In genomic region chr12:32936246-32936946, GRCm38 (mm10) we compare ENCODE assay signal across 22 mouse cellular contexts. TPM values are rescaled to one million over a fixed set of nuclear protein-coding genes. Genes with fewer than 3 reads are reported as not detected.
A peak's percentile ranks its signal among the peaks of the same experiment; 100 is the strongest.
DNase-seq lines count a peak whose midpoint lies in the region; ATAC-seq and TF ChIP-seq lines count a peak whose summit lies in the region.
"Had no signal": no experiment of that assay in that cellular context is flagged by ENCODE, and none has a peak within 500 bp of the region (broad histone marks: within the 10 kb centered on the region; RNA-seq: fewer than 3 reads in every experiment).

No protein-coding gene starts in this region.

- no peak for TF ChIP-seq EP300 in lung, postnatal 0 days (IDR thresholded peaks at IDR 0.05)

- no peaks in the 10 kb centered on the region for H3K79me2 ChIP-seq in liver, adult 2 months (ENCODE audit: control insufficient read depth, insufficient read depth, low read length)

- H3K27ac ChIP-seq in liver, adult 2 months (replicated peaks; ENCODE audit: insufficient read depth, low read depth, low read length): no peak overlapping the region
- H3K27ac ChIP-seq in liver, embryonic 12.5 days: no peak overlapping the region
- H3K27ac ChIP-seq in lung, postnatal 0 days (ENCODE audit: low read length): no peak overlapping the region
- H3K27ac ChIP-seq in stomach, embryonic 16.5 days (ENCODE audit: low read length): peak overlapping the region; percentile 56; the same call in 1 of the 2 replicates
- H3K27ac ChIP-seq: forebrain, embryonic 13.5 days; heart, embryonic 15.5 days; hindbrain, embryonic 14.5 days; layer of hippocampus, adult 2 months; limb, embryonic 10.5 days; liver, embryonic 13.5 days; neural tube, embryonic 15.5 days had no signal

- H3K9ac ChIP-seq in liver, adult 2 months (ENCODE audit: low read depth, low read length): no peak overlapping the region
- H3K9ac ChIP-seq in liver, embryonic 12.5 days: no peak overlapping the region
- no peak overlapping the region for H3K9ac ChIP-seq in lung, postnatal 0 days (replicated peaks; ENCODE audit: low read depth)
- H3K9ac ChIP-seq in stomach, embryonic 16.5 days (ENCODE audit: low read length): no peak overlapping the region
- H3K9ac ChIP-seq: forebrain, embryonic 13.5 days; heart, embryonic 15.5 days; hindbrain, embryonic 14.5 days; liver, embryonic 13.5 days; neural tube, embryonic 15.5 days had no signal

- H3K4me2 ChIP-seq in liver, embryonic 12.5 days: no peak overlapping the region
- H3K4me2 ChIP-seq in lung, postnatal 0 days (replicated peaks; ENCODE audit: low read depth, low read length): no peak overlapping the region
- H3K4me2 ChIP-seq in stomach, embryonic 16.5 days (ENCODE audit: low read depth, low read length): no peak overlapping the region
- H3K4me2 ChIP-seq: forebrain, embryonic 13.5 days; heart, embryonic 15.5 days; hindbrain, embryonic 14.5 days; liver, embryonic 13.5 days; midbrain, embryonic 11.5 days; neural tube, embryonic 15.5 days had no signal

- ATAC-seq in liver, embryonic 12.5 days: no peak
- no peak for ATAC-seq in lung, postnatal 0 days
- peak; percentile 60; the same call in 1 of the 2 replicates for ATAC-seq in stomach, embryonic 16.5 days (ENCODE audit: insufficient read depth, low FRiP score)
- ATAC-seq: activated CD4-positive, CD25-positive, alpha-beta regulatory T cell, adult 4 months; forebrain, embryonic 13.5 days; inflammation-experienced regulatory T-cells, adult 6 months had no signal

- 43% methylated on average over 4 of the region's 4 CpGs for WGBS in liver, adult 2 months
- WGBS in liver, embryonic 12.5 days (ENCODE audit: insufficient replicate concordance): 59% methylated on average over 4 of the region's 4 CpGs
- WGBS in lung, postnatal 0 days: 51% methylated on average over 4 of the region's 4 CpGs
- WGBS in stomach, embryonic 16.5 days: 68% methylated on average over 4 of the region's 4 CpGs

- no peak for TF ChIP-seq CTCF in liver, adult 2 months (IDR thresholded peaks at IDR 0.05; ENCODE audit: low read depth, low read length)
- TF ChIP-seq CTCF in lung, postnatal 0 days (IDR thresholded peaks at IDR 0.05): no peak

- no peaks in the 10 kb centered on the region for H3K4me1 ChIP-seq in liver, adult 2 months (ENCODE audit: control insufficient read depth, insufficient read depth, low read length)
- no peaks in the 10 kb centered on the region for H3K4me1 ChIP-seq in liver, embryonic 12.5 days
- H3K4me1 ChIP-seq in lung, postnatal 0 days (ENCODE audit: insufficient read depth, low read depth, low read length): no peaks in the 10 kb centered on the region
- no peaks in the 10 kb centered on the region for H3K4me1 ChIP-seq in stomach, embryonic 16.5 days (ENCODE audit: control insufficient read depth, insufficient read depth, low read length)
- H3K4me1 ChIP-seq: forebrain, embryonic 13.5 days; heart, embryonic 15.5 days; limb, embryonic 10.5 days; liver, embryonic 13.5 days; neural tube, embryonic 15.5 days had no signal

- no peaks in the 10 kb centered on the region for H3K36me3 ChIP-seq in liver, adult 2 months (ENCODE audit: control insufficient read depth, insufficient read depth, low read length)
- no peaks in the 10 kb centered on the region for H3K36me3 ChIP-seq in liver, embryonic 12.5 days
- no peaks in the 10 kb centered on the region for H3K36me3 ChIP-seq in lung, postnatal 0 days (ENCODE audit: insufficient read depth, low read length)
- no peaks in the 10 kb centered on the region for H3K36me3 ChIP-seq in stomach, embryonic 16.5 days (ENCODE audit: control insufficient read depth, insufficient read depth, low read length)
- H3K36me3 ChIP-seq: heart, embryonic 15.5 days; limb, embryonic 10.5 days; liver, embryonic 13.5 days; neural tube, embryonic 15.5 days had no signal

- no peak for TF ChIP-seq POLR2A in liver, adult 2 months (IDR thresholded peaks at IDR 0.05; ENCODE audit: extremely low read depth, insufficient read depth, low read length)

- H3K9me3 ChIP-seq in liver, embryonic 12.5 days (replicated peaks): no peaks in the 10 kb centered on the region
- H3K9me3 ChIP-seq in lung, postnatal 0 days (ENCODE audit: low read length): no peaks in the 10 kb centered on the region
- H3K9me3 ChIP-seq in stomach, embryonic 16.5 days (replicated peaks; ENCODE audit: control insufficient read depth, low read length): no peaks in the 10 kb centered on the region
- H3K9me3 ChIP-seq: forebrain, embryonic 13.5 days; heart, embryonic 15.5 days; limb, embryonic 10.5 days; liver, embryonic 13.5 days; neural tube, embryonic 15.5 days had no signal

- DNase-seq in cerebellum, postnatal 10 days: peak; percentile 35 to 43
- DNase-seq in cerebellum, adult 18-20 months: no peak
- DNase-seq in liver, adult 2 months (ENCODE audit: extremely low read depth, low read depth, low spot score): peak; percentile 29
- DNase-seq in lung, postnatal 10 days: peak; percentile 17
- no peak for DNase-seq in lung, postnatal 0 days (ENCODE audit: low spot score)
- no peak for DNase-seq in thymus, adult 18-20 months
- DNase-seq: adrenal gland, adult 8-10 months; cerebellum, adult 8-10 months; heart, postnatal 36 days; liver, embryonic 13.5 days; thymus, postnatal 36 days had no signal

- no peak overlapping the region for H3K4me3 ChIP-seq in liver, adult 2 months (ENCODE audit: insufficient read depth, low read depth, low read length)
- H3K4me3 ChIP-seq in liver, embryonic 12.5 days: no peak overlapping the region
- H3K4me3 ChIP-seq in lung, postnatal 0 days (ENCODE audit: low read depth, low read length): no peak overlapping the region
- no peak overlapping the region for H3K4me3 ChIP-seq in stomach, embryonic 16.5 days (replicated peaks; ENCODE audit: low read length)
- H3K4me3 ChIP-seq: forebrain, embryonic 13.5 days; heart, embryonic 15.5 days; layer of hippocampus, adult 2 months; limb, embryonic 10.5 days; liver, embryonic 13.5 days; neural tube, embryonic 15.5 days had no signal

- H3K27me3 ChIP-seq in liver, adult 2 months (ENCODE audit: control insufficient read depth, insufficient read depth, low read length): no peaks in the 10 kb centered on the region
- H3K27me3 ChIP-seq in liver, embryonic 12.5 days (replicated peaks): no peaks in the 10 kb centered on the region; the same call in 1 of the 2 replicates
- no peaks in the 10 kb centered on the region for H3K27me3 ChIP-seq in lung, postnatal 0 days (replicated peaks; ENCODE audit: insufficient read depth, low read length)
- no peaks in the 10 kb centered on the region for H3K27me3 ChIP-seq in stomach, embryonic 16.5 days (ENCODE audit: control insufficient read depth, insufficient read depth, low read length)
- H3K27me3 ChIP-seq: forebrain, embryonic 13.5 days; heart, embryonic 15.5 days; liver, embryonic 13.5 days; neural tube, embryonic 15.5 days had no signal

RNA-seq across cellular contexts. Expression of gene Sypl, which starts 17.3 kb away (rescaled TPM):
- total RNA-seq in liver, adult 2 months (2014; rRNA removed): 38.6 and 42.0 TPM in 2 replicates
- 41.2 and 48.4 TPM in 2 replicates for polyA plus RNA-seq in liver, adult 2 months (2012; rRNA removed)
- polyA plus RNA-seq in liver, embryonic 12.5 days (2016; fragmentation: Nextera tagmentation; extraction: Ambion mirVana): 50.5 and 51.2 TPM in 2 replicates
- 237 and 251 TPM in 2 replicates for polyA plus RNA-seq in lung, postnatal 0 days (2015; fragmentation: Nextera tagmentation; extraction: Ambion mirVana)
- polyA plus RNA-seq in stomach, embryonic 16.5 days (2015; fragmentation: Nextera tagmentation; extraction: Ambion mirVana): 188 and 210 TPM in 2 replicates

Comparison
In these comparisons a context has a peak if more than half of its experiments do, and no peak if none do; other contexts are left out.
1. DNase-seq: peak in cerebellum, postnatal 10 days (2 of 2), liver, adult 2 months (single experiment) and lung, postnatal 10 days (single experiment); none in cerebellum, adult 18-20 months (0 of 2), lung, postnatal 0 days (single experiment) and thymus, adult 18-20 months (0 of 2).